Mouse (Mus musculus): ENCODE results near the gene 4930404H24Rik.
"Not testable (repeated sequence)": the region's sequence is repeated elsewhere in the genome, so short reads cannot be mapped to it uniquely, and the experiment has no call there.

The 4930404H24Rik gene

DNA sequence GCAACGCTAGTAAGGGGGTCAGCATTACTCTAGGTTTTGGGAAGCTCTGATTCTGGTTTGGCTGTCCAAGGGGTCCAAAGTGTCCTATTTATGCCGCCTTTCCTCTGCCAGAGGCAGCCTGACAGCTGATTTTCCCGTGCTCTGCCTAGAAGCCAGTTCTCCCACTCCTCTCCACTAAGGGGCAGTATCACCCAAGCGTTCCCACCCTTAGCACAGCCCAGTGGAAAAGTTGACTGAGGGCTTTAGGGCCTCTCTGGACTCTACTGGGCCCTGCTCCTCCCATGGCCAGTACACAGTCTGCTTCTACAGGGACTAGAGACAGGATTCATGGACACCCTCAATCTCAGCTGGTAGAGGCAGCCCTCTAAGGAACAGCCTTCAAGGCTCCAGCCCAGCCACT, 14.0 kb upstream of the 4930404H24Rik start:
- DNase-seq (ENCODE audit: low spot score), result no peak

DNA sequence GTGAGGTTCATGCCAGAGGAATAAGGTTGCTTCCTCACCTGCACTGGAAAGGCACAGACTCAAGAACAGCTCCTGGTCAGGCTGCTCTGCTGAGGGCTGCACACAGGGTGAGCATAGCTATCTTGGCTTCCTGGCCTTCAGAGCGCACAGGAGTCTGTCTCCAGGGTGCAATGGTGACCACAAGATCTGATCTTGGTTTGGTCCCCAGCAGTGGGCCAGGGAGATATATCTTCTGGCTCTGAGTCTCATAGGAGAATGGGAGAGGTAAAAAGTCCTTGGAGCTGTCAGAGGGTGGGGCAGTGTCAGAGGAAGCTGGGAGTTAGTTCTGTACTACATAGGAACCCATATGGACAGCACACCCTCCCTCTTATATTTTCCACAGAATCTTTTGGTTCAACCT, 13.1 kb upstream of the 4930404H24Rik start:
- DNase-seq (ENCODE audit: low spot score), result no peak

DNA sequence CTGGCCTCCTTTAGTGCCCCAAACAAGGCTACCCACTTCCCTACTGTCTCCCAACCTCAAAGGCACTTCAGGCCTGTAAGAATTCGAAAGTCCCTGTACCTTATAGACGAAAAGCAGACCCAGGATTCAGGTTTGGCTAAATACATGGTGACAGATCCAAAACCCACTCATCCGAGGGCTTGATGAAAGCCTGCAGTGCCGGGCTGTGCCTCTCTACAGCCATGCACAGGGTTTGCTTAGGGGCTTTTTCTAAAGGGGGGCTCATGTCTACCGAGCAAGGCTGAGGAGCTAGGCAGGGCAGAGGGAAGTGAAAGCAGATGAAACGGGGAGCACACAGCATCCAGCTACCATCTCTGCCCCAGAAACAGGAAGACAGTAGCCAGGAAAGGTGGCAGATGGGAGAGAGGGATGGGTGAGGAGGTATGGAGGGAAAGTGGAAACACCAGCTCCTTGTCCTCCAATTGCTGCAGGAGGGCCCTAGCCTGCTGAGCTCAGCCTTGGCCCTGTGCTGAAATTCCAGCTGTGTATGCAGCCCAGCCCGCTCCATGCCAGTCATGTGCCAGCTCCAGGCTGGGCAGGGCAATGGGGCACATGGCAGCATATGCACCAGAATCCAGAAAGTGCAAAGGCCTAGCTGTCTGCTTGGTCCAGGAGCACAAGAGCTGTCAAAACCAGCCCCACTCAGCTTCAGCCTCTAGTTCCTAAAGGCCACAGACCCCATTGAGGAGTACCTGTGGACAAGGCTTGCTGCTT, 11.3 kb upstream of the 4930404H24Rik start:
- DNase-seq (ENCODE audit: low spot score), result no peak

DNA sequence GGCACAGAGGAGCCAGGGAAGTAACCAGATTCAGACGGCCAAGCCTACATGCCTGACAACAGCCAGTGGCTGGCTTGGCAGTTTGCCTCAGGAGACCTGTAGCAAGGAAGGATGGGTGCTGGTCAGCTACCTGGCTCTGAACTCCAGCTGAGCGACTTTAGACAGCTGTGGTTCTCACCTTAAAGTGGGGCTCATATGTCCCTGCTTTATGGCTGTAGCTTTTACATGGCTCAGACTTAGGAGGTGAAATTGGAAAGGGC, 10.8 kb upstream of the 4930404H24Rik start:
- no peak for DNase-seq (ENCODE audit: low spot score)

DNA sequence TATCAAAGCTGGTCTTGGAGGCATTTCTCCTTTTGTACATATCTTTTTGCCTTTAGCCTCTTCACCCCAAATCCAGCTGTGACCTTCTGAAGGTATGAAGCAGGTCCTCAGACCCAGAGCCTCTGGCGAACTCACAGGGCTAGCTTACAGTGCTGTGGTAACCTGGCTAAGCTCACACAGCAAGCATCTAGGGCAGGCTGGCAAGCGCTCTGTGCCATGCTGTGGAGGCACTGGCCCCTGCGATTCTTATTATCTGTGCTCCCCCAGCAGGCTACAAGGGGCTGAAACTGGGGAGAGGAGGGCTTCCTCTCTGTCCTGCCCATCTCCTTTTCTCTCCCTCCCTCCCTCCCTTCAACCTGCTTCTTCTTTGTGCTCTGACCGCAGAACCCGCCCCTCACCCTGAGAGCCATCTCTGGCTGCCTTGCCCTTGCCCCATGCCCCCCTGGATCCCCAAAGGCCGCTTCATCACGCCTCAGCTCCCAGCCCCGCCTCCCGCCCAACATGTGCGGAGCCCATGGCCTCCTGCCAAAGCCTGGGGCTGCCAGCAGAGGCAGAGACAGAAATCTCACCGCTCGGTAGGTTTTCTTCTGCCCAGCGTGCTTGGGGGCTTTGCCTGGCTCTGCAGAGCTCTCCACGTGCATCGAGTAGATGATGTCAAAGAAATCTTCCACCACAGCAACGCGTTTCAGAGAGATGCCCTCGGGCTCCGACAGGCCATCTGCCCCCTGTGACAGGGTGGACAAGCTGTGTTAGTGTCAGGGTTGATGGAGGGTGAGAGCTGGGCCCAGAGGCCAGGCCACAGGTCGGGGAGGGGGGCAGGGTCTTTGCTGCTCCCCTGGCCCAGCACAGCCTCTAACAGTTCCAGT, 9.2 kb upstream of the 4930404H24Rik start:
- DNase-seq (ENCODE audit: low spot score), result no peak

DNA sequence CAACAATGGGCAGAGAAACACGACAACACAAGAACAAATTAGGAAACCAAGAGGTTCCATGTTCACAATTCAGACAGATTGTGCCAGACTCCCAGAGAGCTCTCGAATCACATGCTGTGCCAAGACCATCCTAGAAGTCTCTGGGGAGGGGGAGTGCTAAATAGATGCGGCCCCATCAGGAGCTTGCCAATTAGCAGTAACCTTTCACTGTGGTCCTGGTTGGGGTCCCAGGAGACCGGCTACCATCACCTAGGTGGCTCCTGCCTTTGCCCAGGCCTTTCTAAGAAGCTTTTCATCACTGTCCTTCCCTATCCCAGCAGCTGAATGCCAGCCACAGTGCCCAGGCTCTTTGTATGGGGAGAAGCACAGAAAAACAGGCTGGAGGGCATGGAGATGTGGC, 8.5 kb upstream of the 4930404H24Rik start:
- DNase-seq (ENCODE audit: low spot score), result no peak

DNA sequence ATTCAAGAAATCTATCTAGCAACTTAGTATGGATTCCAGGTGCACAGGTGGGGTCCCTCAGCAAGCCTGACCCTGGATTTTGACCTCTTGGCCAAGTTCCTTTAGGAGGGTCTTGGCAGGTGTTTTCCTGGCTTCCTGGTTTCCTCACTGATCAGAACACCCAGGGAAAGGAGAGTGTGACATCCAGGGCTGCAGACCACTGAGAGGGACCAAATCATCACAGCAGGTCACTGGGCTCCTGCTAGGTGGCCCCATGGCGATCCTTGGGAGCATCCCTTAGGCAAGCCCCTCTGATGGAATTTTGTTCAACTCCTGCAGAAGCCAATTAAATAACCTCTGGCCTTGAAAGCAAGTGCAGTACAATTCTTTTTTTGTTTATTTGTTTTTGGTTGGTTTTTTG, 2.5 kb upstream of the 4930404H24Rik start:
- DNase-seq (ENCODE audit: low spot score), result no peak

DNA sequence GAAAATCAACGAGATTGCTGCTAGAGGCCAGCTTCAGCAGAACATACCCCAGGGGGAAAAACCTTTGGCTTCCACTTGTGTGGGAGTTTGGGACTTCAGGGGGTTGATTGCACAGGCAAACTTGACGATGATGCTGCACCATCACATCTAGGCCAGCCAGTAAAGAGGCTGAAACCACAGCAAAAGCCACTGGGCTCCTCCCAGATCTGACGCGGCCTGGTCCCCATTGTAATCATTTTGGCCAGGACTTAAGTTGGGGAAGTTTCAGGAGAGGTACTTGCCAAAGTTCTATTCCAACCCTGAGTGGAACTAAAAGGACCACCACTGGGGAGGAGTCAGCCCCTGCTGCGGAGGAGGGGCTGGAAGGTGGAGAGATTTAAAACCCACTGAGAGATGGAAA, 1.6 kb upstream of the 4930404H24Rik start:
- DNase-seq (ENCODE audit: low spot score), result no peak

DNA sequence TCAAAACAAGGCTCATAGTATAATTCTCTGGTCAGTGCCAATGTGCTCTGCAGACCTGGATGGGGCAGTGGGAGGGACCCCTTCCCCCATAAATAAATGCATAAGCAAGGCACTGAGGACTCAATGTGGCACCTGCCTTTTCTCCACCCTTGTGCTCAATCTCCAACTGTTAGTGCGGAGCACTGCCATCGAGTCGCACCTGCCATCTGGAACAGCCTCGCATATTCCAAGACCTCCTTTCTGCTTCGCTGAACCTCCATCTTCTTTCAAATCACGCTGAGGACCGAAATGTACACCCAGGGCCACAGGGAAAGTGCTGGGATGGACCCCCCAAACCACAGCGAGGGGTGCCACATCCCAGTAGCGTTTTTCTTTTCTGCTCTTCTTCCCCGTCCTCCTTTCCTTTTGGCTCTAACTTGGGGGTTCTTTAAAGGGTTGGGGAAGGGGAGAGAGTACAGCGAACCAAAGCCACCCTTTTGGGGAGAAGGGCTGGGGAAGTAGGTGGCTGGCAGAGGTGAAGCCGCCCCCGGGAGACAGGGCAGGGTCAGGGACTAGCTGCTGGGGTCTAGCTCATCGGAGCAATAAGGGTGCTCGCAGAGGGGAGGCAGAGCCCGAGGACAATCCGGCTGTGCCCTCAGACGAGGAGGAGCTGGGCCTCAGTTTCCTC, 945 bp upstream of the 4930404H24Rik start:
- no peak for DNase-seq (ENCODE audit: low spot score)

DNA sequence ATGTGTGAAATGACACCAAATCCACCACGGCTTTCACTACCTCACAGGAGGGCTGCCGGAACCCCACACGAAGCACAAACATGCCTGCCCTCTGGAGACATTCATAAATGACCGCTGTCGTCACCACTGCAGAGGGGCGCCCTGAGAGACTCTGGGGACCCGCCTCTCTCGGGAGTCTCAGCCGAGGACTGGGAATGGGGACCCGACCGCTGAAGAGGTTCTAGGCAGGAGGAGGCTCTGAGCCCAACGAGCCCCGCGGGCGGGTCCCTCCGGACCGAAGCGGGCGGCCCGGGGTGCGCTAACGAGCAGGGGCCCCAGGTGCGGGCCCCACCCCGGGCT, 442 bp upstream of the 4930404H24Rik start:
- no peak for DNase-seq (ENCODE audit: low spot score)

DNA sequence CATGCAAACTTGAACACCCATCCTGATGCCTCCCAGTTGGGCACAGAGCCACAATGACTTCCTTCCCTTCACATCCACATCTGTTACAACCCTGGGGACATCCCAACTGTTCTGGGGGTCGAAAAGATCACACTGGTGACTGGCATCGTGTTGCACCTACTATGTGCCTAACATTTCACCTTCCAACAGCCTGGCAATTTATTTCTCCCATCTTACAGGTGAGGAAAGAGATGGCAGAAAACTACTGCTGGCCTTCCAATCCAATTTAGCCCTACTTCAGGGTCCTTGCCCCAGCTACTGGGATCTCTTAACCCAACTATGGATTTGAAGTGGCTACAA, 772 bp downstream of the 4930404H24Rik start:
- DNase-seq (ENCODE audit: low spot score), result no peak

DNA sequence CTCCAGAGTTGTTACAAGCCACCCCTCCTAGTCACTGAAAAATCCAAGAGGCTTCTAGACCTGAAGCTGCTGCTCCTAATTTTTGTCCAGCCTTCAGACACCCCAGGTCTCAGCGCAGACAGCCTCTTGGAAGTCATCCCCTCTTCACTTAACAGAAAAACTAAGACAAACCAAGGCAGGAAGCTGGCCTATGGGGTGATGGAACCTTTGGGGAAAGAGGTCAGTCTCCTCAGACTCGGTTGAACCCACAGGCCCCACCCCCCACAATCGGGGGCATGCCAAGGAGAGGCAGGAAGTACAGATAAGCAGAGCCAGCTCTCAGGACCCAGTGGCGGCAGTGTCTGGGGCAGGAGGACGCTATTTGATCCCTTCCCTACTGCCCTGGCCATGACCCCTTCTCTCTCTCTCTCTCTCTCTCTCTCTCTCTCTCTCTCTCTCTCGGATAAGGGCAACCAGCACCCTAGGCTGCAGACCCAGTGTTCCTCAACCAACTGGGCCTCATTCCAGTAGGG, 1.2 kb downstream of the 4930404H24Rik start:
- DNase-seq (ENCODE audit: low spot score), result no peak

DNA sequence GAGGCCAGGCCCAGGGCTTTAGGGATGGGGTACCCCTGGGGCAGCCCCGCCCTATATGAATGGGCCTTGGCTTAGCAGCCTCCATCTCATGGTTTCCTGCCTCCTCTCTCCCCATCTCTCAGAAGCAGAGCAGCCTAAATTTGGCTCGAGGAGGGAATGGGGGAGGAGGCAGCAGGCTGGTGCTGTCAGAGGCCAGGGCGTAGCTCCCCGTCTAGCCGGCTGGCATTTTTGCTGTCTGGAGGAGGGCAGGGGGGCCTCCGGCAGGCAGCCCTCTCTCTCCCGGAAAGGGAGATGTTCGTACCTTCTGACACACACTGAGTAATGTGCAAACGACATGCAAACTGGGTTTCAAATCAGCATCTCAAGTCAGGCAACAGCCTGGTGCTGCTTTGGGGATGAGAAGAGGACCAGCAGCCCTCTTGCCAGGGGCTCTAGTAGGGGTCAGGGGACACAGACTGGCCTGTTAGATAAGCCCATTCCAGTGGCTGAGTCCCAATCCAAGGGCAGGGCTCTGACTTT, 1.8 kb downstream of the 4930404H24Rik start:
- DNase-seq (ENCODE audit: low spot score), result no peak

DNA sequence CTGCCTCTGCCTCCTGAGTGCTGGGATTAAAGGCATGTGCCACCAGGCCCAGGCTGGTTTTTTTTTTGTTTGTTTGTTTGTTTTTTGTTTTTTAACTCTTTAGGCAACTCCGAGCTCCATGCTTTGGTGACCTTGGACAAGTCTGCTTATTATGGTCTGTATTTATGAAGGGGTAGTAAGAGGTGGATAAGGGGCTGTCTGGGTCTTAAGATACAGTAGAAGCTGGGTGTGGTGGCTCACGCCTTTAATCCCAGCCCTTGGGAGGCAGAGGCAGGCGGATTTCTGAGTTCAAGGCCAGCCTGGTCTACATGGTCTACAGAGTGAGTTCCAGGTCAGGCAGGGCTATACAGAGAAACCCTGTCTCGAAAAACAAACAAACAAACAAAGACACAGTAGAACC, 2.8 kb downstream of the 4930404H24Rik start:
- not testable (repeated sequence) for DNase-seq (ENCODE audit: low spot score)

DNA sequence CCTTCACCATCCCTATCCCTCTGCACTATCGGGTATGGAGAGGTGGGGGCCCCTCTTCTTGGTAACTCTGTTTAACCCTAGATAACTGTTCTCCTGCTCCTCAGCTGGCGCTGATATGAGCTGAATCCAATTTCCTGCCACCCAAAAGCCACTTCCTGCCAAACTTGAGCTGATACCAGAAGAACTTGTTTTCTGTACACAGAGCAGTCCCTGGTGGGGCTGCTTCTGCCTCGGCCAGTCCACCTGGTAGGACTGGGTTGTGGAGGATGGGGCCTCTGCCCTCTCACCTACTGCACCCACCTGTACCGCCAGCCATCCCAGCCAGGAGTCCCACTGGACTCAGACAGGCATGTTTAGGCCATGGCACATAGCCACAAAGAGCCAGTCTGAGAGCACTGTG, 3.2 kb downstream of the 4930404H24Rik start:
- no peak for DNase-seq (ENCODE audit: low spot score)

DNA sequence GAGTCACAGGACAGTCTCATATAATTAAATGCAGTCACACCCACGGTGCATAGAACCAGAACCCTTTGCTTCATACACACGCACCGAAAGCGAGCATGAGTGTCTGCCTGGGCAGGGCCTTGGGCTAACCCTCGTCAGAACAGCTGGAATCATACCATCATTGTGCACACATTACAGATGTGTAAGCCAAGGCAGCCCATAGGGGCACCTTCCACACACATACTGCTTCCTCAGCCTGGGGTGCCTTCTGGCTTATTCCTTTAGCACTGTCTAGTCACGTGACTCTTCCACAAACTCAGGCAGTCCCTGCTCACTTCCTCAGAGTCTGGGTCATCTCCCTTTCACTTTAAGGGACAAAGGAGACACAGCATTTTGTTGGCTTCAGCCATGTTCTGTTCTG, 3.7 kb downstream of the 4930404H24Rik start:
- no peak for DNase-seq (ENCODE audit: low spot score)

DNA sequence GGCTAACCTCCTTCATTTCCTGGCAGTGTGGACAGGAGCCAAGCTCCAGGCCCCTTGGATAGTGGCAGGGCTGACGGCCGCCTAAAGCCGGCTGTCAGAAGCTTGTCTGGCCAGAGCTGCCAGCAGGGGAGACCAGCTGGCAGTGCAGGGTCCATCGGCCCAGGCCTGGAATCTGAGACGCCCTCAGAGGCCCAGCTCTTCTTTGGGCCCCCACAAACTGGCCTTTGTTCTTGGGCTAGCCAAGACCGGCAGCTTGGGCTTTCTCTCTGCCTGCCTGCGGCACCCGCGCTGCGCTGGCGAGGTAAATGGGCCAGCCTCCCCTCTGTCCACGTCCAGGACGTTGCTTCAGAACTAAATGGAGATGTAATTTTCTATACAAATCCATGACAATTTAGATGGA, 4.3 kb downstream of the 4930404H24Rik start:
- no peak for DNase-seq (ENCODE audit: low spot score)

DNA sequence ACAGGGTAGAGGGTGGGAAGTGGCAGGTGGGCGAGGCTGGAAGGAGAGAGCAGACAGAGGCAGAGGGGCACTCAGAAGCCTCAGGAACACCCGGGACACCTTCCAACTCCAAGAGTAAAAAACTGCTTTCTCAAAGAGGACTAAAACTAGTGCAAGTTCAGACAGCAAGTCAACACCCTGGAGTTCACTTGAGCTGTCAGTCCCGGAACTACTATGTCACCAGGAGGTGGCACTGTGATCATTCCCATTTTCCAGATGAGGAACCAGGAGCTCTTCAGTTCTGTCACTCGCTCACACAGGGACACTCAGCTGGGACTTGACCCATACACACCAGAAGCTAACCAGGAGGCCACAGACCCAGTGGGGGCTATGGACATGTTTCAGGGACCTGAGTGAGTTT, 6.6 kb downstream of the 4930404H24Rik start:
- no peak for DNase-seq (ENCODE audit: low spot score)

DNA sequence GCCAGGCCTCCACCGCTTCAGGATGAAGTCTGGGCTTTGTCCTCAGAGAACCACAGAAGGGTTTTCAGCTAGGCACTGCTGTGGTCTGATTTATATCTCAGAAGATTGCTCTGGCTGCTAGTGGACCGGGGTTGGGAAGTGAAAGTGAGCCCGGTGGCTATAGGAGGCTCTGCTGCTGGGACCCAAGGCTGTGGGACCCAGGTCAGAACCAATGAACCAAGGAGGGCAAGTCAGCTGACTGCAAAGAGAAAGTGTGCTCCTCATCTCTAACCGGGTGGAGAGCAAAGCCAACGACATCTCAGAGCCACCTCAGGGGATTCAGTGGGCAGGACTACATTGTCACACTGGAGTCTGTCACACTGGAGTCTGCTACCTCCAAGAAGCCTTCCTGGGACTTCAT, 13.8 kb downstream of the 4930404H24Rik start:
- no peak for DNase-seq (ENCODE audit: low spot score)

DNA sequence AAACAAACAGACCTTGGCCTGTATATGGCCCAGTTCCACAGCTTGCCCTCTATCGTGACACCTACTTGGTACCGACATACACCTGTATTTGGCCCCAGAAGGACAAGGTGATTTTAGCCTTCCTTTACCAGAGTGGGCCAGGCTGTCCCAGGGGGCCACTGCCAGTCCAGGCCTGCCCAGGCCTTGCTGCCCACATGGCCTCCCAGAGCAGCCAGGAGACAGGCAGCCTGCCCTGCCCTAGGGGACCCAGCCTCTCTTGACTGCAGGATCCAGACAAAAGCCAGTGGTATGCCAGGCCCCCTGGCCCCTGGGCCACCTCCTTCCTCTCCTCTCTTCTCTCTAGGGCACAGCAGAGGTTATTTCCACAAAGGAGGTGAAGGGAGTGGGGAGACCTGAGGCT, 15.4 kb downstream of the 4930404H24Rik start:
- DNase-seq (ENCODE audit: low spot score), result no peak

DNA sequence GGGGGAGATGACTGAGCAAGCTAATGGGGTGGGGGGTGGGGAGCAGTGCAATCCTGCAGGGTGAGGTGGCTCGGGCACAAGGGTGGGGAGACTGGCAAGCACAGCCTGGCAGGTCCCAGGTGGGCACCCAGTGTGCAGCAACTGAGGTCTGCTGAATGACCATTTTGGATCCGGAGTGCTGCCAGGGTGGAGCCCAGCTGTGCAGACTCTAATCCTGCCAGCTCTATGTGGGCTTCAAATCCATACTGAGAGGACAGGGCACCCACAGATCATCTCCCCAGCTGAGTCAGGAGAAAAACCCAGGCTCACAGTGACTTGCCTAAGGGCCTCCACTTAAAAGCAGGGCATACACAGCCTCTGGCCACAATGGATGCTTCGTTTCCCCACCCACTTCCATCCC, 15.8 kb downstream of the 4930404H24Rik start:
- DNase-seq (ENCODE audit: low spot score), result no peak

DNA sequence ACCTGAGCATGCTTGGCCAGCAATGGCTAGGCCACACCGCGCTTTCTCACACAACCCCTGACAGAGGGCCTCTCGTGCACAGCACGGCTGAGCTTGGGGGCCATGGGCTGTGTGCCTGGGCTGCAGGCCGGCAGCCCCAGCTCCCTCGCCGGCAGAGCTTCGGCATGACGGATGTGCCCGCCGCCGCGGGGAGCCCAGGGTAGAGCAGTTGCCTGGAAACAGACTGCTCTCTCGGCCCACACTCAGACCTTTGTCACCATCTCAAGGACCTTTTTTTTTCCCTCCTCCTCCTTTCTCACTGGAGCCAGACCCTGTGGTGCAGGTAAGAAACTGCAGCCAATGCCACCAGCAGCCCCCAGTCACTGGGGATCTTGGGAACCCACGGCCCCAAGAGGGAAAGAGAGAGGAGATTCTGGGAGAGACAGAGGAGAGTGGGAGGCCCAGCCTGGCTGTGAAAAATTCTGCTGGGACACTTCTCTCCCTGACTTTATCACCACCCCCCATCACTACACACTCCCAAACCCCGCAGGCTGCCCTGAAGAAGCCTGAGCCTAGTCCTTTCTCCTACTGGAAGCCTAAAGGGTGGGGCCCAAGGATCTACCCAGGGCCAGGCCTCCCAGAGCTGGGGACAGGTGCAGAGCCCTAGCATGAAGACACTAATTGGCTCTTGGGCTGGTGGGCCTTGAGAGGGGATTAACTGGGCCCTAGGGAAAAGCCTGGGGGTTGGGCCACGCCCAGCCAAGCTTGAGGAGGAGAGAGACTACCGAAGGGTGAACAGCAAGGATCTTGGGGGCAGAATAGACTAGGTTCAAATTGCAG, 16.8 kb downstream of the 4930404H24Rik start:
- DNase-seq (ENCODE audit: low spot score), result no peak

Data from ovary, postnatal 10 days (tissue).